ENCODE assay signal across 16 mouse cellular contexts in genomic region chr4:134403721-134404120, GRCm38 (mm10). TPM values are rescaled to one million over a fixed set of nuclear protein-coding genes. Genes with fewer than 3 reads are reported as not detected.
DNase-seq lines count a peak whose midpoint lies in the region; ATAC-seq and TF ChIP-seq lines count a peak whose summit lies in the region.
"Had no signal": no experiment of that assay in that cellular context is flagged by ENCODE, and none has a peak within 500 bp of the region (broad histone marks: within the 10 kb centered on the region; RNA-seq: fewer than 3 reads in every experiment).

No protein-coding gene starts in this region.

- no peak overlapping the region for H3K27ac ChIP-seq in forebrain, postnatal 0 days (ENCODE audit: low read depth, low read length)
- H3K27ac ChIP-seq in forebrain, embryonic 15.5 days (replicated peaks) = no peak overlapping the region
- H3K27ac ChIP-seq in intestine, postnatal 0 days (ENCODE audit: low read depth, low read length) = no peak overlapping the region
- no peak overlapping the region for H3K27ac ChIP-seq in intestine, embryonic 16.5 days (ENCODE audit: low read length)
- no peak overlapping the region for H3K27ac ChIP-seq in midbrain, postnatal 0 days (ENCODE audit: low read depth, low read length)
- no peak overlapping the region for H3K27ac ChIP-seq in midbrain, embryonic 16.5 days (ENCODE audit: low read length)
- 0 out of 2 replicates have a peak overlapping the region, but pooled peaks have one; percentile 51 for H3K27ac ChIP-seq in macrophage
- H3K27ac ChIP-seq: embryonic facial prominence, embryonic 15.5 days; kidney, embryonic 15.5 days; limb, embryonic 12.5 days; lung, embryonic 15.5 days had no signal

- DNase-seq in forebrain, postnatal 0 days = no peak
- DNase-seq in midbrain, postnatal 0 days (ENCODE audit: low spot score) = peak; percentile 33
- DNase-seq: adrenal gland, adult 2 months; B cell, adult 2 months; cerebellum, adult 18-20 months had no signal

- no peaks in the 10 kb centered on the region for H3K79me2 ChIP-seq in macrophage (ENCODE audit: inconsistent target)

- H3K4me1 ChIP-seq in forebrain, postnatal 0 days (ENCODE audit: insufficient read depth) = peaks cover 15% of the 10 kb centered on the region
- peaks cover 34% of the 10 kb centered on the region for H3K4me1 ChIP-seq in forebrain, embryonic 15.5 days
- peaks cover 6% of the 10 kb centered on the region for H3K4me1 ChIP-seq in intestine, postnatal 0 days (replicated peaks; ENCODE audit: control insufficient read depth, insufficient read depth, low read length)
- peaks cover 21% of the 10 kb centered on the region for H3K4me1 ChIP-seq in intestine, embryonic 16.5 days (ENCODE audit: control insufficient read depth, insufficient read depth, low read length)
- H3K4me1 ChIP-seq in midbrain, postnatal 0 days (ENCODE audit: insufficient read depth, low read length) = 0 out of 2 replicates have a peak, but pooled peaks cover 4% of the 10 kb centered on the region
- peaks cover 23% of the 10 kb centered on the region for H3K4me1 ChIP-seq in midbrain, embryonic 16.5 days (ENCODE audit: control insufficient read depth, insufficient read depth, low read length)

- no peak overlapping the region for H3K9ac ChIP-seq in forebrain, postnatal 0 days
- no peak overlapping the region for H3K9ac ChIP-seq in forebrain, embryonic 15.5 days (replicated peaks)
- H3K9ac ChIP-seq in intestine, postnatal 0 days (ENCODE audit: low read depth, low read length) = no peak overlapping the region
- no peak overlapping the region for H3K9ac ChIP-seq in intestine, embryonic 16.5 days (ENCODE audit: low read depth, low read length)
- no peak overlapping the region for H3K9ac ChIP-seq in midbrain, postnatal 0 days (replicated peaks; ENCODE audit: low read length, poor library complexity, severe bottlenecking)
- H3K9ac ChIP-seq in midbrain, embryonic 16.5 days (ENCODE audit: low read depth, low read length) = no peak overlapping the region
- H3K9ac ChIP-seq: embryonic facial prominence, embryonic 15.5 days; kidney, embryonic 15.5 days; limb, embryonic 12.5 days; lung, embryonic 15.5 days had no signal

- no peaks in the 10 kb centered on the region for H3K27me3 ChIP-seq in forebrain, postnatal 0 days (ENCODE audit: insufficient read depth, low read length)
- no peaks in the 10 kb centered on the region for H3K27me3 ChIP-seq in forebrain, embryonic 15.5 days
- no peaks in the 10 kb centered on the region for H3K27me3 ChIP-seq in intestine, postnatal 0 days (replicated peaks; ENCODE audit: control insufficient read depth, insufficient read depth, low read length)
- no peaks in the 10 kb centered on the region for H3K27me3 ChIP-seq in intestine, embryonic 16.5 days (replicated peaks; ENCODE audit: control insufficient read depth, insufficient read depth, low read length)
- H3K27me3 ChIP-seq in midbrain, postnatal 0 days (ENCODE audit: insufficient read depth, low read length) = no peaks in the 10 kb centered on the region
- H3K27me3 ChIP-seq in midbrain, embryonic 16.5 days (ENCODE audit: control insufficient read depth, insufficient read depth, low read depth, low read length) = no peaks in the 10 kb centered on the region
- H3K27me3 ChIP-seq: embryonic facial prominence, embryonic 15.5 days; kidney, embryonic 15.5 days; limb, embryonic 12.5 days; lung, embryonic 15.5 days had no signal

- H3K4me2 ChIP-seq in forebrain, postnatal 0 days (ENCODE audit: low read depth) = no peak overlapping the region
- H3K4me2 ChIP-seq in forebrain, embryonic 15.5 days (replicated peaks) = no peak overlapping the region
- H3K4me2 ChIP-seq in intestine, postnatal 0 days (replicated peaks; ENCODE audit: low read depth) = no peak overlapping the region
- H3K4me2 ChIP-seq in intestine, embryonic 16.5 days (ENCODE audit: low read depth, low read length) = no peak overlapping the region
- no peak overlapping the region for H3K4me2 ChIP-seq in midbrain, postnatal 0 days (ENCODE audit: low read depth, low read length, poor library complexity, severe bottlenecking)
- H3K4me2 ChIP-seq in midbrain, embryonic 16.5 days (ENCODE audit: low read length) = no peak overlapping the region
- H3K4me2 ChIP-seq: embryonic facial prominence, embryonic 15.5 days; kidney, embryonic 15.5 days; limb, embryonic 12.5 days; lung, embryonic 15.5 days; midbrain, embryonic 11.5 days had no signal

- H3K9me3 ChIP-seq in forebrain, postnatal 0 days (ENCODE audit: low read length) = no peaks in the 10 kb centered on the region
- H3K9me3 ChIP-seq in forebrain, embryonic 15.5 days = no peaks in the 10 kb centered on the region
- H3K9me3 ChIP-seq in intestine, postnatal 0 days (ENCODE audit: control insufficient read depth) = no peaks in the 10 kb centered on the region
- no peaks in the 10 kb centered on the region for H3K9me3 ChIP-seq in intestine, embryonic 16.5 days (ENCODE audit: control insufficient read depth, low read length)
- no peaks in the 10 kb centered on the region for H3K9me3 ChIP-seq in midbrain, postnatal 0 days (ENCODE audit: low read length)
- H3K9me3 ChIP-seq in midbrain, embryonic 16.5 days (replicated peaks; ENCODE audit: control insufficient read depth, low read length, poor library complexity, severe bottlenecking) = no peaks in the 10 kb centered on the region
- H3K9me3 ChIP-seq: embryonic facial prominence, embryonic 15.5 days; kidney, embryonic 15.5 days; limb, embryonic 12.5 days; lung, embryonic 15.5 days had no signal

- WGBS in forebrain, postnatal 0 days = 41% methylated on average over 7 of the region's 7 CpGs
- WGBS in forebrain, embryonic 15.5 days = 50% methylated on average over 7 of the region's 7 CpGs
- WGBS in intestine, postnatal 0 days = 70% methylated on average over 7 of the region's 7 CpGs
- 65% methylated on average over 7 of the region's 7 CpGs for WGBS in intestine, embryonic 16.5 days
- 39% methylated on average over 7 of the region's 7 CpGs for WGBS in midbrain, postnatal 0 days
- 38% methylated on average over 7 of the region's 7 CpGs for WGBS in midbrain, embryonic 16.5 days
- WGBS in macrophage (ENCODE audit: missing documents) = 28% methylated on average over 7 of the region's 7 CpGs

- ATAC-seq in forebrain, postnatal 0 days = no peak
- ATAC-seq in forebrain, embryonic 15.5 days (replicated peaks) = no peak
- ATAC-seq in intestine, postnatal 0 days = no peak
- ATAC-seq in intestine, embryonic 16.5 days = no peak
- ATAC-seq in midbrain, postnatal 0 days (ENCODE audit: low FRiP score) = no peak
- no peak for ATAC-seq in midbrain, embryonic 16.5 days
- ATAC-seq in cerebellum, adult (ENCODE audit: insufficient number of reproducible peaks, low FRiP score, low TSS enrichment) = no peak

- TF ChIP-seq CTCF in forebrain, postnatal 0 days (IDR thresholded peaks at IDR 0.05; ENCODE audit: low read depth) = peak; percentile 10; the same call in 1 of the 2 replicates
- TF ChIP-seq CTCF in intestine, postnatal 0 days (IDR thresholded peaks at IDR 0.05; ENCODE audit: low read depth) = peak; percentile 12; the same call in 1 of the 2 replicates
- peak; percentile 42 for TF ChIP-seq CTCF in midbrain, postnatal 0 days (IDR thresholded peaks at IDR 0.05)

- H3K36me3 ChIP-seq in forebrain, postnatal 0 days (ENCODE audit: insufficient read depth) = no peaks in the 10 kb centered on the region
- H3K36me3 ChIP-seq in forebrain, embryonic 15.5 days = no peaks in the 10 kb centered on the region
- H3K36me3 ChIP-seq in intestine, postnatal 0 days (ENCODE audit: control insufficient read depth, insufficient read depth) = peaks cover 27% of the 10 kb centered on the region; the same call in 1 of the 2 replicates
- no peaks in the 10 kb centered on the region for H3K36me3 ChIP-seq in intestine, embryonic 16.5 days (ENCODE audit: control insufficient read depth, insufficient read depth, low read length)
- no peaks in the 10 kb centered on the region for H3K36me3 ChIP-seq in midbrain, postnatal 0 days (ENCODE audit: insufficient read depth, low read length)
- H3K36me3 ChIP-seq in midbrain, embryonic 16.5 days (ENCODE audit: control insufficient read depth, insufficient read depth, low read length) = no peaks in the 10 kb centered on the region
- no peaks in the 10 kb centered on the region for H3K36me3 ChIP-seq in macrophage (ENCODE audit: inconsistent target)

- no peak overlapping the region for H3K4me3 ChIP-seq in forebrain, postnatal 0 days (ENCODE audit: low read depth, low read length)
- H3K4me3 ChIP-seq in forebrain, embryonic 15.5 days = no peak overlapping the region
- no peak overlapping the region for H3K4me3 ChIP-seq in intestine, postnatal 0 days (ENCODE audit: low read depth, low read length)
- no peak overlapping the region for H3K4me3 ChIP-seq in intestine, embryonic 16.5 days (ENCODE audit: low read length)
- no peak overlapping the region for H3K4me3 ChIP-seq in midbrain, postnatal 0 days (ENCODE audit: low read depth, low read length)
- H3K4me3 ChIP-seq in midbrain, embryonic 16.5 days (ENCODE audit: low read depth, low read length) = no peak overlapping the region
- no peak overlapping the region for H3K4me3 ChIP-seq in macrophage (ENCODE audit: inconsistent target)
- H3K4me3 ChIP-seq: embryonic facial prominence, embryonic 15.5 days; kidney, embryonic 15.5 days; limb, embryonic 12.5 days; lung, embryonic 15.5 days had no signal

RNA-seq across cellular contexts. Expression of gene Pafah2, which starts 7.6 kb away (rescaled TPM):
- total RNA-seq in forebrain, postnatal 0 days (2014; rRNA removed) = 11.1 and 18.0 TPM in 2 replicates
- polyA plus RNA-seq in forebrain, postnatal 0 days (2015; fragmentation: Nextera tagmentation; extraction: Ambion mirVana) = 6.4 and 7.6 TPM in 2 replicates
- polyA plus RNA-seq in forebrain, embryonic 15.5 days (2015; fragmentation: Nextera tagmentation; extraction: Ambion mirVana) = 7.7 TPM in 2 replicates
- polyA plus RNA-seq in intestine, postnatal 0 days (2015; fragmentation: Nextera tagmentation; extraction: Ambion mirVana) = 39.8 and 49.2 TPM in 2 replicates
- polyA plus RNA-seq in intestine, embryonic 16.5 days (2015; fragmentation: Nextera tagmentation; extraction: Ambion mirVana) = 61.6 and 69.2 TPM in 2 replicates
- 8.3 and 11.6 TPM in 2 replicates for total RNA-seq in midbrain, postnatal 0 days (2014; rRNA removed)
- 5.7 and 6.7 TPM in 2 replicates for polyA plus RNA-seq in midbrain, postnatal 0 days (2015; fragmentation: Nextera tagmentation; extraction: Ambion mirVana)
- polyA plus RNA-seq in midbrain, embryonic 16.5 days (2015; fragmentation: Nextera tagmentation; extraction: Ambion mirVana) = 7.5 and 8.8 TPM in 2 replicates
- 10 to 100 TPM in 23 of 26 experiments, 1 to 10 TPM in 3; 5.3 to 58.1 (median 26.3) TPM for total RNA-seq in macrophage (2018; cell fraction: chromatin; rRNA removed)
- 10 to 100 TPM in 19 of 26 experiments, 1 to 10 TPM in 7; 7.7 to 19.7 (median 11.1) TPM for total RNA-seq in macrophage (2018; cell fraction: cytosol; rRNA removed)
- total RNA-seq in macrophage (2018; cell fraction: nucleus; rRNA removed) = 10 to 100 TPM in 21 of 26 experiments, 1 to 10 TPM in 5; 5.7 to 35.3 (median 16.0) TPM
- polyA plus RNA-seq in macrophage (2018) = 5.0 to 14.1 TPM (median 9.5 TPM) in 3 replicates

RNA-seq across cellular contexts. Expression of gene Extl1, which starts 20.1 kb away (rescaled TPM):
- 0.95 and 1.4 TPM in 2 replicates for total RNA-seq in forebrain, postnatal 0 days (2014; rRNA removed)
- 1.2 TPM in 2 replicates for polyA plus RNA-seq in forebrain, postnatal 0 days (2015; fragmentation: Nextera tagmentation; extraction: Ambion mirVana)
- polyA plus RNA-seq in forebrain, embryonic 15.5 days (2015; fragmentation: Nextera tagmentation; extraction: Ambion mirVana) = 0.22 and 0.34 TPM in 2 replicates
- polyA plus RNA-seq in intestine, postnatal 0 days (2015; fragmentation: Nextera tagmentation; extraction: Ambion mirVana) = 1.0 and 1.2 TPM in 2 replicates
- 1.6 and 1.7 TPM in 2 replicates for polyA plus RNA-seq in intestine, embryonic 16.5 days (2015; fragmentation: Nextera tagmentation; extraction: Ambion mirVana)
- total RNA-seq in midbrain, postnatal 0 days (2014; rRNA removed) = 2.1 and 2.2 TPM in 2 replicates
- polyA plus RNA-seq in midbrain, postnatal 0 days (2015; fragmentation: Nextera tagmentation; extraction: Ambion mirVana) = 0.79 and 1.2 TPM in 2 replicates
- polyA plus RNA-seq in midbrain, embryonic 16.5 days (2015; fragmentation: Nextera tagmentation; extraction: Ambion mirVana) = 0.45 and 0.58 TPM in 2 replicates
- total RNA-seq in macrophage (2018; cell fraction: chromatin; rRNA removed) = under 1 TPM in 2 of 26 experiments, not detected in 24; 0.16 TPM
- under 1 TPM in 11 of 26 experiments, not detected in 15; 0.03 to 0.14 (median 0.04) TPM for total RNA-seq in macrophage (2018; cell fraction: cytosol; rRNA removed)
- under 1 TPM in 4 of 26 experiments, not detected in 22; 0.10 to 0.15 (median 0.11) TPM for total RNA-seq in macrophage (2018; cell fraction: nucleus; rRNA removed)
- 0.03 TPM in 1 of 3 replicates, not detected in the others for polyA plus RNA-seq in macrophage (2018)
